Mouse (Mus musculus) cerebellum, adult 11-12 months (tissue): ENCODE results near the gene Cisd1.
"Not testable (repeated sequence)": the region's sequence is repeated elsewhere in the genome, so short reads cannot be mapped to it uniquely, and the experiment has no call there.

Experiments used
- DNase-seq: peaks from one replicate; pipeline ENCODE4 v3.0.0; 2022

The Cisd1 gene

DNA sequence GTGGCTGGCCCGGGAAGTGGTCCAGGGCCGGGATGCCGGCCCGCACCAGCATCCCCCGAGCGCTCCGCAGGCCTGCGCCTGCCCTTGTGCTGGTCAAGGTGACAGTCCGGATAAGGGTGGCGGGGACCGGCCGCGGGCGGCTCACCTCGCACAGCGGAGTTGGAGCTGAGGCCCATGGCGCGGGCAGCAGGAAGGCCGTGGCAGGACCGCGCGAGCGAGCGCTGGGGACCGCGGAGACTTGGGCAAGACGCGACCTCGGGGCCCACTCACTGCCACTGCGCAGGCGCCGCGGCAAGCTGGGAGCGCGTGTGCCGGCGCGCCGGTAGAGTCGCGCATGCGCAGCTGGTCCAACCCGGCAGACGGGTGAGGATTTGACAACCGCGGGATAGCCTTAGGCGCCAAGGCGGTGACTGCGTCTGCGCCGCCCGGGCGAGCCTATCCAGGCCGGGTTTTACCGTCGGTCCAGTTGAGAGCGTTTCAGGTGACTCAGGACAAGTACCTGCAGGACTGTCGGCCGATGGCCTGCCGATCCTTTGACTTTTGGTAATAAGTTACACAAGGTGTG lies at the start of gene Cisd1:
TSS of gene Cisd1 (minus strand) at position 376 of the 565 bp plus-strand sequence.
- DNase-seq: peak; percentile 98

DNA sequence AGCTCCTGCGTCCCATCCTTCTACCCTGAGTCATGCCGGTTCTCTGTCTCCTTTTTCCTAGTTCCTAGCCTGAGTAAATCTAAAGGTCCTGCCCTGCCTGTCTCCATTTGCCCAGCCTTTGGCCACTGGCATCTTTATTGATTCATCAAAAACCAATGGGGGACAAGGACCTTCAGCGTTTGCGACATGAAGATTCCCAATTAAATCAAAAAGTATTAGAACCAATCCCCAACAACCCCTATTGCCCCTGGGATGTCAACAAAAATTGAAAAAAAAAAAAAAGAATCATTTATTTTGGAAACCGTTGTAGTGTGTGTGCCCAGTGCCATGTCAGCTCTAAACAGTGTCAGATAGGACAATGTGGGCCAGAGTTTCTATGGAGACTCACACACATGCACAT lies 44.6 kb upstream of the Cisd1 start:
- no peak for DNase-seq

DNA sequence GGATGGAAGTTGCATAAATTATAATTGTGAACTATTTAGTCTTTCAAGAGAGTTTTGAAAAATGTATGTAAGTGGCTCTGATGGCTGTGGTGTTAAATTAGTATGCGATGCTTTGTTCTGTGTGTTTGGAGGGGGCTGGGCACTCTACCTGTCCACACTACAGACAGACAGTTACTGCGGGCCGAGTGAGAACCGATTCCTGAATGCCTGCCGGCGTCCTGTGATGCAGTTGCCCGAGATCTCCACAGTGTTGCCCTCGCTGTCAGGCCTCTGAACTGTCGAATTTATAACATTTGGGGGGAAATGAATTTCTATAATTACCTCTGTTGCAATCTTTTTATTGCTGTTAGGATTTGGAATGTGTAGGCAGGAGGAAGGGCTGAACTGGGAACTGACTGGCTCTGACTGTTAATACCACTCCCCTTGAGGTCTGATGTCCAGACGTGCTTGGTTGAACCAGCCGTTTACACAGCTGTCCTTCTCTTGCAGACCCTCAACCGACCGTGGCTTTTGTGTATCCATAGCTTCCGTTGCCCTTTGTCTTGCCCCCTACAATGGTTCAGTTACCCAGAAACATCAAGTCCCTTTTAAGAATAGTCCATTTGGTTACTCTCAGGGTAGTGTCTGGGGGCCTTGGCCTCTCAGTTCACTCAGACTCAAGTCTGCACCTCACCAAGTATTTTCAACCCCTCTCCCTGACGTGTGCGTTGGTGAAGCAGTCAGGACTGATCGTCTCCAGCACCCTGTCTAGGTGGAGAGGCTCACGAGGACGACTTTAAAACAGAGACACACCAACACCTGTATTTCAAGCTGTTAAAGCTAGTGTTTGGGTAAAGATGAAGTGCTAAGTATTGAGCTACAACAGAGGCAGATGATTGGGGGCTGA lies 39.6 kb upstream of the Cisd1 start:
- DNase-seq: no peak

DNA sequence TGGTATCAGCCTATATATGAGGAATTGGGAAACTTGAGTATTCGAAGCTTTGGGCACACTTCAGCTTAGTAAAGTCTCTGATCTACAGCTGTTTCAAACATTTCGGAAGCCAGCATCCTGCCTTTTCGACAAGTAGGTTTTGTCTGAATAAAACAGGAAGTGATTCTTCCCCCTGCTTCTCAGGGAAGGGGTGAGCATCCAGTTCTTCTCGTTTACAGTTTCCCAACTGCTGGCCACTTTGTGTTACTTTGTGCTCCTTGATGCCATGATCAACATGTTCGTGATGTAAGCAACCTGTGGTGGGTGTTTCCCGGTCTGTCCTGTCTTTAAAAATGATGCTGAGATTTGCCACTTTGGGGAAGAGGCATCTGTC lies 38.8 kb upstream of the Cisd1 start:
- DNase-seq: not testable (repeated sequence)

DNA sequence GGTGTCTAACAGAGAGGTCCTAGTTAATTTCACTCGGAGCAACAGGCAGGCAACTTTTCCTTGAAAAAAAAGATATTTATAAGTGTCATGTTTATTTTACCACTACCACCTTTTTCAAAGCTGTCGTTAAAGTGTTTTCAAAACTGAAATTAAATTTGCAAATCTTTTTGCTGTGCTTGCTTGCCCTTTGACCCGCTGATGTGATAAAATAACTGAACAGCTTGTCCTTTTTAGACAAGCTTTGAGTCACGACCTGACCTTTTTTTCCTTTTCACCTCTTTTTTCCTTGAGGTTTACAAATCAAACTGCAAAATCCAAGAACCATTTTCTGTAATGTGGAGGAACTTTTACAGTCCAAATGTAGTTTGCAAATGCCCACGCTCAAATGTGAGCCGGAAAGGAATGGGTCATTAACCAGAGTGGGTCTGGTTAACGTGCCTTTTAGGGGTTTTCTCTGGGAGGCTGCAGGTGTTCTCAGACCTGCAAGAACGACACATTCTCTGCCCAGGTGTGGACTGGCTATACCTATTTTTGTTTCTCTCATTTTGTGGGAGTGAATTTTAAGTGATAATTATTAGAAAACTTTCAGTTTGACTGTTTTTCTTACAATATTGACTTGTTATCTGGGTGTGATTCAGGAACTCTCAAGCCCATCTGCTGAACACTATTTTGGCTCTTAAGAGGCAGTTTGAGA lies 38.3 kb upstream of the Cisd1 start:
- no peak for DNase-seq

DNA sequence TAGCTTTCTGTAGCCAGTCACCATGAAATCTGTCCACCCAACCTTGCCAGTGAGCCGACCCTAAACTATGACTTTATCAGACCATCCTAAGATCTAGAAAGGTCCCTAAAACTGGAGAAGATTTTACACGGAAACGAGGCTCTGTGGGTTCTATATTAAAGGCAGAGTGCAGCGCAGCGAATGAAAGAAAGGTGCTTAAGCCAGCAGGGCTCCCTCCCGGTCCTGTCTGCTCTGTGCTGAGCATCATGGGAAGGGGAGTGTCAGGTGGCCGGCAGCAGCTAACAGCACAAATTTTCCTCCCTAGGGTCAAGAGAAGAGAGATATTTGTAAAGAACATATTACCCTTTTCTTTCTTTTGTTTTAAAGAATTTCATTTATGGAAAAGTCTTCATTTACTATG lies 37.4 kb upstream of the Cisd1 start:
- no peak for DNase-seq

DNA sequence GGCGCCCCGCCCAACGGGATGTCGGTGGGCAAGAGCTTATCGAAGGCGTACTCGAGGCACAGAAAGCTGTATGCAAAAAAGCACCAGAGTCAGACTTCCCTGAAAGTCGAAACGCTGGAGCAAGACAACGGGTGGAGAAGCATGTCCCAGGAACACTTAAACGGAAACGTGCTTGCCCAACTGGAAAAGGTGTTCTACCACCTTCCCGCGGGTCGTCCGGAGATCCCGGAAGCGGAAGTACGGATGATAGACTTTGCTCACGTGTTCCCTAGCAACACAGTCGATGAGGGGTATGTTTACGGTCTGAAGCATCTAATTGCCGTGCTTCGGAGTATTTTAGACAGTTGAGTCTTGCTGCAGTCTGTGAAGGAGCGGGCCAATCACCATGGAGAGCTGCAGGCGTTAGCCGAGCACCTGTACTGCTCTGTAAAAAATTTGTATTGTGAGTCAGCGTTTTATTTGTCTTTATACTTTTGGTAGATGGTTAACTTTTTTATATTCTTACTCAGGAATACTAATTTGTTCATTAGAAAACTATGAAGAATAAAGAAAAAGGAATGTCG lies 36.8 kb upstream of the Cisd1 start:
- DNase-seq: no peak

DNA sequence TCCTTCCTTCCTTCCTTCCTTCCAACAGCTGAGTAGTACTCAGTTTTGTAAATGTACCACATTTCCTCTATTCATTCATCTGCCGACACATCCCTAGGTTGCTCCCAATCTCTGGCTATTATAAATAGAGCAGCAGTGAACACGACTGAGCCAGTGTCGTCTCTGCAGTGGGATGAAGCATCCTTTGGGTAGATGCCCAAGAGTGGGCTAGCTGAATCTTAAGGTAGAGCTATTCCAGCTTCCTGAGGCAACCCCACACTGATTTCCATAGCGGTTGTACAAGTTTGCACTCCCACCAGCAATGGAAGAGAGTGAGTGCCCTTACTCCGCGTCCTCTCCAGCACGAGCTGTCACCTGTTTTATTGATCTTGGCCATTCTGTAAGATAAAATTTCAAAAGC lies 35.7 kb upstream of the Cisd1 start:
- no peak for DNase-seq

DNA sequence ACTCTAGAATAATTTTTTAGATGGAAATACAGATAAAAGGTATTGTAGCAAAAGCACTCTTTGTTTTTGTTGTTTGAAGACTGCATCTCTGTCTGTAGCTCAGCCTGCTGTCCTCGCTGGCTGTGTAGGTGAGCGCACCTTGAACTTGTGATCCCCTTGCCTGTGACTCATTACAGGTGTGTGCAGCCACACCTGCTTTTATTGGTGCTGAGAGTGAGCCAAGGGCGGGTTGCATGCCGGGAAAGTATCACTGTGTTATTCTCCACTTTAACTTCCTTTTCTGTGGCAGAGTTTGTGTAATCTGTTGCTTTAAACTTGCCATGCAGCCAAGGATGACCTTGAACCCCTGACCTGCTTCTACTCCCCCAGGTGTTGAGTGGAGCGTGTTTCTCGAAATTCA lies 31.3 kb upstream of the Cisd1 start:
- DNase-seq: no peak

DNA sequence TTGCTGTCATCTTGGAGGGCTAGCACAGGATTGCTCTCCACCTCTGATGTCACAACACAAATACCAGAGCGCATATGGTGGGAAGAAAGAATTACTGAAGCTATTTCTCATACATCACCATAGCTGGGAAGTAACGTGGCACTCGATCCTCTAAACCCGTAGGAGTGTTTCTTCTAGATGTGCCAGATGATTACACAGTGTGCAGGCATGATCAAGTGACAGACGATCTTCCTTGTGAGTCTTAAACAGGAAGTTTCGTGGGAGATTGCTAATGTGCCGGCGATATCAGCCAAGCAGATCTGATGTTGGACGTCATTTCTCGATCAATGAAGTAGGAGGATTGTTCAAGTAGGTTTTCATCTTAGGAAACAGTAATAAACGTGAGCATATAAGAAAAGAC lies 29.0 kb upstream of the Cisd1 start:
- no peak for DNase-seq

DNA sequence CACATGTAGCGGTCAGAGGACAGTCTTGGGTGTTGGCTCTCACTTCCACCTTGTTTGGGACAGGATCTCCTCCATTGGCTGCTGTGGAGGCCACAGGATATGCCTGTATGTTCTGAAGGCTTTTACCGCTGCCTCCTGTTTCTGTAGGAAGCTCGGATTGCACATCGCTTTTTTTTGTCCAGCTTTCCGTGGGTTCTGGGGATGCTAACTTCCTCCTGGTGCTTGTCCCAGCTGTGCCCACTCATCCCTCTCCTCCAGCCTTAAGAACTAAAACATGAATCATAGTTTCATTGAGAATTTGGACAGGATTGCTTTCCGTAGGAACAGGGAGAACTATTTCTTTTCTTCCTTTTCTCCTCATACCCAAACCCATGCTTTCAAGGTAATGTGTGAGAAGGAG lies 27.1 kb upstream of the Cisd1 start:
- no peak for DNase-seq

DNA sequence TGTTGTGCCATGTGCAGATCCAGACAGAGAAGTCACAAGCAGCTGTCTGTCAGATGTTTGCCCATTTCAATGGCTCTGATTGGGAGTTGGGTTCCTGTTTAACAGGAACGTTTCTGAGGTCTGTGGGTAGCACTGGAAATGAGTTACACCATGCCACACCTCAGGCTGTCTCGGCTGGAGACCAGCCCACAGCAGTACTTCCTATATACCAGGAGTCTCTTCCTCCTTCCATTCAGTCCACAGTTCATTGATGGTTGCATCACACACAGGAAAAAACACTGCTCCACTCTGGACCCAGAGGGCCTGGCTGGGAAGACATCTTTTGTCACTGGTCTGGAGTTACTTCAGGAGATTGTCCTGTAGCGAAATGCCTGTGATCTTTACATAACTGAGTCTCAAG lies 24.7 kb upstream of the Cisd1 start:
- no peak for DNase-seq

DNA sequence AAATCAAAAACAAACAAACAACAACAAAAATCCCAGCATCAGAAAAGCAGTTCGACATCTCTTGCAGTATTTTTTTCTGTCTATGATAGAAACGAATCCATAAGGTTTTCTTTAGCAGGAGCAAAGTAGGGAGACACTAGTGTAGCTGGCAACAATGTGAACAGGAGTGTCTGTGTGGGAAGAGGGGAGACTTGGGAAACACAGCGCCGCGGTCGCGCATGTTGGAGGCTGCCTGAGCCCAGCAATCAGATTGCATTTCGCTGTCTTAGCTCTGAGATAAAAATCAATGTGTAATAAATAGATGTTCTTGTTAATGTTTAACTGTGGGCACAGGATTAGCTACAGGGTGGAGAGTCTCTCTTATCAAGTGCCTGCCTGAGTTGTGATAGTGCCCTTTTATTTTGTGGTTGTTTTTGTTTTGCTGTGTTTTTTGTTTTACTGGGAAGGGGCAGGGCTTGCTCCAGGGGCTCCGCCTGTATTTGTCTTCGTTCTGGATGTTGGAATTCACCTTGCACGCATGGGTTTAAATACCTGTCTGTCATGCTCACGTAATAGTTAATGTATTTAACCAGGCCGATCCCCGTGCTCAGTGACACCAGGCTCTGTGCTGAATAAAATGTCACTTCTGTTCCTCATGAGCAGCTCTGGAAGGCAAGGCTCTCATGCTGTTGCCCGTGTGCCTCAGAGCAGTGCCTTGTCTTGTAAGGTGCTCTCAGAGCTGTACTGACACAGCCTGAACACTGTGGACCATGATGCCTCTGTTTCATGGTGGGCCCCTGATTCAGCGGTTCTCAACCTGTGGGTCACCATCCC lies 23.6 kb upstream of the Cisd1 start:
- DNase-seq: no peak

DNA sequence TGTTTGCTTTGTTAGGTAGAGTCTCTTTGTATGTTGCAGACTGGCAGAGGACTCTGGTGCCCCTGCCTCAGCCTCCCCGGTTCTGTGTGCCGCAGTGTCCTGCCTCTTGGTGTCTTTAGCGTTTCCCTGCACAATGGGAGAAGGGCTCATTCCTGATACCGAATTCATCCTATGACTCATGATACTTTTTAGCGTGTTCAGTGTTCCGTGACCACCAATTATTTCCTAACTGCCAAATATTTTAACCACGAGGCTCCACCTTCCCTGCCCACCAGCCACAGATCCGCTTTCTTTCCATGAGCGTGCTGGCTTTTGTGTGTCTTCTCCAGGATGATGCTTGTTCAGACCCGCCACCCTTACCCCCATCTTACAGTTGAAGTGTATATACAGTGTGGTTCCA lies 19.1 kb upstream of the Cisd1 start:
- DNase-seq: no peak

DNA sequence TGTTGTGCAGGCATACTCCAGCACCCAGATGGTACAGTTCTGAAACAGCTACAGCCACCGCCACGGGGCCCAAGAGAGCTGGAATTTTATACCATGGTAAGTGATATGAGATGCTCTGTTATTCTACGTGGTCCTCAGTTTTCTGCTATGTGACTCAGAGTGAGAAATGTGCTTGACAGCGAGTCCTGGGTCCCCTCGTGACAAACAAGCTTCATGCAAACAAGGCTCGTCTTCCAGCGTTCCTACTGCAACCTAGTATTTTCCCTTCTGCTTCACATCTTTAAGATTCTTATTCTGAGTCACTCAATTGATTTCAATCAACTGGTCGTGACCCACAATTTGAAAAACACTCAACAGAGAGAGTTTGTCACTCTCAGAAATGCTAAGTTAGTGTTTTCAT lies 18.7 kb upstream of the Cisd1 start:
- DNase-seq: no peak

DNA sequence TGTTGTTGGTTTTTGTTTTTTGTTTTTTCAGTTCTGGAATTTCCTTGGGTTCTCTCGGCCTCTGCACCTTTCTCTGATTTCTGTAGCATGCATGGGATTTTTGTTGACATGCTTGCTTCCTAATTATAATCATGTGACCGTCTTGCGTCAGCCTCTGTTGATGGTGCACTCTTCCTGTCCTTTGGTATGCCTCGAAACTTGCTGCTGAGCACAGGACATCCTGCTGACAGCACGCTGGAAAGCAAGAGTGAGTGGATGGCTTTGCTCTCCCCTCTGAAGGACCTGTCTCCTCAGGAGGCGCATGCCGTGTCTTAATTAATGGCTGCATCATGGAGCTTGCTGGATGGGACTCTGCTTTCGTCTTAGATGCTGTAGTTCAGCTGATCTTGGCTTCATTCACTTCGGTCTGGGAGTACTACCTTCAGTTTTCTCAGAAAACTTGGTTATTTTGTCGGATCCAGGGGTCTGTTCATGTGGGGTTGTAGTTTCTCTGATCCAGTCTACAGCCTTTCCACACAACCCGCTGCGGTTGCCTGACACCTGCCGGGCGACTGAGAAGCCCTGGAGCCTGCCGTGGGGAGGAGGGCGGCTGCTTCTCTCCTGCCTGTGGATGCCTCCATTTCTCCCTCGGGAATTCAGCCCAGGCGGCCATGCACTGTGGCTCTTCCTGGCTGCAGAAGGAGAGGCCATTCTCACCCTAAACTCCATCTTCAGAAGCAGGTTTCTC lies 17.2 kb upstream of the Cisd1 start:
- DNase-seq: no peak

DNA sequence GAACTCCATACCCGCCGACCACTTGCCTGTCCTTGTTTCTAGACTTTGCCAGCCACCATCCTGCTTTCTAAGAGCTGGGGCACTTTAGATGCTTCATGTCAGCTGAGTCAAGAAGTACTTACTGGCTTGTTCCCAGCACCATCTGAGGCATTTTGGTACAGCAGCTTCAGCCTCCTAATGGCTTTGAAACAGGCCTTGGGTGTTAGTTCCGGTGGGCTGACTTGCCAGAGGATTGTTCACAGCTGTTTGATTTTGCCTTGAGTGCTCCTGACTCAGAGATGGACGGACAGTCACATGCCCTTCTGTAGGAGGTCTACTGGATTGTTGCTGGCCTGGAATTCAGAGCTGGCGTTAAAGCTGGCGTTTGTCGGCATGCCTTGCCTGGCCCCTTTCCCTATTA lies 16.3 kb upstream of the Cisd1 start:
- no peak for DNase-seq

DNA sequence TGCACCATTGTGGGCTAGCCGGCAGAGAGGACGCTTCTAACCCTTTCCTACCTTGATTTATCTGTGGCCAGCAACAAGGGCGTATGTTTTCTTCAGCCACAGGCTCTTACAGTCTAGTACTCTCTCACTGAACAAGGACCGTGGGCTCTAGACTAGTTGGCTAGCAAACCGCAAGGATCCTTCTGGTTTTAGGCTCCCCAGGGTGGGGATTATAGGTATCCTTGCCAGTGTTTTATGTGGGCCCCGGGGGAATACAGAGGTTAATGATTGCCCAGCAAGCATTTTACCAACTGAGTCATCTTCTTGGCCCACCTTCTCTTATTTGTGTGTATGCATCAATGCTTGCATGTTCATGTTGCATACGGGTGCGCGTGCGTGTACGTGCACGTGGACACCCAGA lies 10.2 kb upstream of the Cisd1 start:
- no peak for DNase-seq

DNA sequence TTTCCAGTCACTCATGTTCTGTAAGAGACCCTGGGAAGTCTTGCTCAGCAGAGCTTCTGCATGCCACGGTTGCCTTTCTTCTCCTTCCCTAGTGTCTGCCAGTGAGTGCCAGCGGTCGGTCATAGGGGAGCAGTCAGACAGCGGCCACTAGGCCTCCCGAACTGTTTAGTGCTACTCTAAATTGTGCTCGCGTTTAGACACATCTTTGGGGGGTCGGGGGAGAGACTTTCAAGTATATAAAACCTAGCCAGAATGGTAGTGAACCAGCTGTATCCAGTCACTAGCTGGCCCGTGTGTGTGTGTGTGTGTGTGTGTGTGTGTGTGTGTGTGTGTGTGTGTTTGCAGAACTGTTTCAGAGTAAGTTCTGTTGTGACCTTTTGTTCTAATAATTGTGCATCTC lies 9.1 kb upstream of the Cisd1 start:
- no peak for DNase-seq

DNA sequence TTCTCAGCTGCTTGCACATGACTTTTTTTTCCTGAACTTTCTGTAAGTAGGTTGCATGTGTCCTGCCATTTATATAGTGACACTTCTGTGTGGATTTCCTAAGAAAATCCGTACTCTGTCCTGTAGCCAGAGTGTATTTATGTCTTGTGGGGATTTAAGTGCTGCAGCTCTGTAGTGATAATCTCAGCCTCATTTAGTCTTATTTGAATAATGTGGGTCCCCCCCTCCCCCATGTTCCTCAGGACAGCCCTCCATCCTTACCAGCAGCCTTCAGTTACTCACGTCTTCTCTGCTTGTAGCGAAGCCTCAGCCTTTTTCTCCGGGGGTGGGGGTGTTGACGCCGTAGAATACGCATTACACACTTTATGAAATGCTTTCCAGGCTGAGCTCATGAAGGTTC lies 6.5 kb upstream of the Cisd1 start:
- DNase-seq: no peak

DNA sequence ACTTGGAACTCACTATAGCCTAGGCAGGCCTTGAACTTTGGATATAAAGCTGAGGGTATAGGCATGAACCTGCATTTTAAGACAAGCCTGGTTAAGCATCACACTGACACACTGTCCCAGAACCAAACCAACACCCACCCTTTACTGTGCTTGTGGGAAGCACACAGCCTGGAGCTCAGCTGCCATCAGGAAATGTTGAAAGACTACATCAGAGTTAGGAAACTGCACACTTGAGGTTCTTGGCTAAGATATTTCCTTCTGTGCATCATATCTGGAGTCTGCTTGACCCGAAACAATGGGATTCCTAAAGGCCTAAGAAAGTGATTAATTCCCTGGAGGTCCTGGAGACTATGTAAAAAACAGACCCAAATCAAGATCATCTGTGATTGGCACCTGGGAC lies 4.5 kb upstream of the Cisd1 start:
- no peak for DNase-seq

DNA sequence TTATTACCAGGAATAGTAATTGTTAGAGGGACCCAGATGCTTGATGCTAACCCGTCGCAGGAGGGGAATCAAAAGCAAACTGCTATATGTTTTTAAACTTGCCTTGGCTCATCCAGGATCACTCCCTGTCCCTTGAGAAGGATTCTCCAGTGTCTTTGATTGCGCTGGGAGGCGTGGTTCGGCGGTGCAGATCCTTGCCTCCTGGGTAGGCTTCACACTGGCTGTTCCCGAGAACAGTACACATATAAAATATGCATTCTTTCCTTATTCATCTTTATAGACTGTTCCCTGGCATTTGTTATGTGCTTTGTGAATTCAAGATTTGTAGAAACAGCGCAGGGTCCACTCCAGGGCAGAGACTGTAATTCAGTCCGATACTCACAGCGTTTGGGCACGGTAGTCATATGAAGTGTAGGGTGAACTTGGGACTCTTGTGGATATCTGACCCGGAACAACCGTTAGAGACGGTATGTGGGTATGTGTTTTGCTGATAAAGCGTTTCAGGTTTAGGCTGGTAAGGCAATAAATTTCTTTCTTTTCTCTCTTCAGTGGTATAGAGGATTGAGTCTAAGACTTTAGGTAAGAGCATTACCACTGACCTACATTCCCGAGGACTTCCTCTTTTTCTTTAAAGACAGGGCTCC lies 4.0 kb upstream of the Cisd1 start:
- DNase-seq: no peak
